ENCODE assay signal across 17 mouse cellular contexts in the genomic region with DNA sequence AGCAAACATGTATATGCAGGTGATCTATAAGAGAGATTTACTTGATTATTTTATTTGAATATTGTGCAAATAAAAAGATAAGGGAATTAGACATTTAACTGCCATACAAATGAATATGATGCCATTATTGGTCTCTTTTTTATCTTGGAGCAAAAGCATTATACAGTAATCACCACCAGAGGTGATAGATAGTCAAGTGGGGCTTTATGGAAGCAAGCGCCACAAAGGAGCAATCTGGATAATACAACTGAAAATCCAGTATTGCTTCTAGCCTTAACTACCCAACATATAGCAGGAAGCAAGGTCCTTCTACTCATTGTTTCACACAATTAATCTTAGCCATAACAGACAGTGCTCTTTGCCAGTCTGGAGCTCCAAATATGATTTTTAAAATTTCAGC.
A peak's percentile ranks its signal among the peaks of the same experiment; 100 is the strongest.
DNase-seq lines count a peak whose midpoint lies in the region; ATAC-seq lines count a peak whose summit lies in the region.
"Had no signal": no experiment of that assay in that cellular context is flagged by ENCODE, and none has a peak within 500 bp of the region (broad histone marks: within the 10 kb centered on the region; RNA-seq: fewer than 3 reads in every experiment).

No protein-coding gene starts in this region.

- H3K4me2 ChIP-seq in midbrain, embryonic 13.5 days (replicated peaks) = no peak overlapping the region
- H3K4me2 ChIP-seq in neural tube, embryonic 14.5 days (ENCODE audit: low read depth, low read length) = no peak overlapping the region
- H3K4me2 ChIP-seq in neural tube, embryonic 15.5 days = no peak overlapping the region
- no peak overlapping the region for H3K4me2 ChIP-seq in hindbrain, embryonic 14.5 days (replicated peaks)
- H3K4me2 ChIP-seq: forebrain, embryonic 13.5 days had no signal

- DNase-seq in midbrain, embryonic 10.5 days (ENCODE audit: low spot score) = no peak
- no peak for DNase-seq in hindbrain, embryonic 14.5 days (ENCODE audit: low spot score)
- DNase-seq in right cerebral cortex, postnatal 14 days = no peak
- no peak for DNase-seq in right cerebral cortex, postnatal 36 days (ENCODE audit: low spot score in 2 of 2)
- DNase-seq: adrenal gland, adult 2 months; adrenal gland, postnatal 25 days; cerebellum, adult 18-20 months; cerebellum, postnatal 10 days; forebrain, postnatal 0 days; gastrocnemius, postnatal 14 days; heart, postnatal 36 days had no signal

- no peaks in the 10 kb centered on the region for H3K36me3 ChIP-seq in midbrain, embryonic 10.5 days
- H3K36me3 ChIP-seq in midbrain, embryonic 13.5 days = no peaks in the 10 kb centered on the region
- no peaks in the 10 kb centered on the region for H3K36me3 ChIP-seq in neural tube, embryonic 14.5 days (ENCODE audit: control insufficient read depth, insufficient read depth, low read length)
- no peaks in the 10 kb centered on the region for H3K36me3 ChIP-seq in neural tube, embryonic 15.5 days
- no peaks in the 10 kb centered on the region for H3K36me3 ChIP-seq in hindbrain, embryonic 14.5 days (replicated peaks; ENCODE audit: control insufficient read depth, insufficient read depth)
- H3K36me3 ChIP-seq: embryonic facial prominence, embryonic 10.5 days; heart, embryonic 13.5 days had no signal

- no peaks in the 10 kb centered on the region for H3K4me1 ChIP-seq in midbrain, embryonic 10.5 days
- H3K4me1 ChIP-seq in midbrain, embryonic 13.5 days (replicated peaks) = 0 out of 2 replicates have a peak, but pooled peaks cover 5% of the 10 kb centered on the region
- 0 out of 2 replicates have a peak, but pooled peaks cover 3% of the 10 kb centered on the region for H3K4me1 ChIP-seq in neural tube, embryonic 14.5 days (ENCODE audit: control insufficient read depth, insufficient read depth, low read length)
- peaks cover 7% of the 10 kb centered on the region; the same call in 1 of the 2 replicates for H3K4me1 ChIP-seq in neural tube, embryonic 15.5 days
- H3K4me1 ChIP-seq in hindbrain, embryonic 14.5 days (replicated peaks; ENCODE audit: control insufficient read depth, insufficient read depth, low read length) = peaks cover 13% of the 10 kb centered on the region; the same call in 1 of the 2 replicates

- no peak overlapping the region for H3K9ac ChIP-seq in midbrain, embryonic 13.5 days (replicated peaks)
- no peak overlapping the region for H3K9ac ChIP-seq in neural tube, embryonic 14.5 days (replicated peaks; ENCODE audit: low read depth, low read length)
- no peak overlapping the region for H3K9ac ChIP-seq in neural tube, embryonic 15.5 days (replicated peaks)
- H3K9ac ChIP-seq in hindbrain, embryonic 14.5 days = no peak overlapping the region
- H3K9ac ChIP-seq: forebrain, embryonic 13.5 days; forebrain, postnatal 0 days had no signal

- 94% methylated on average over 1 of the region's 1 CpGs for WGBS in midbrain, embryonic 10.5 days
- 80% methylated on average over 1 of the region's 1 CpGs for WGBS in midbrain, embryonic 13.5 days
- WGBS in neural tube, embryonic 14.5 days = 58% methylated on average over 1 of the region's 1 CpGs
- WGBS in neural tube, embryonic 15.5 days = 56% methylated on average over 1 of the region's 1 CpGs
- WGBS in hindbrain, embryonic 14.5 days = 69% methylated on average over 1 of the region's 1 CpGs

- no peaks in the 10 kb centered on the region for H3K27me3 ChIP-seq in midbrain, embryonic 10.5 days (ENCODE audit: low read depth, poor library complexity, severe bottlenecking)
- H3K27me3 ChIP-seq in midbrain, embryonic 13.5 days = no peaks in the 10 kb centered on the region
- no peaks in the 10 kb centered on the region for H3K27me3 ChIP-seq in neural tube, embryonic 14.5 days (ENCODE audit: control insufficient read depth, insufficient read depth, low read length)
- H3K27me3 ChIP-seq in neural tube, embryonic 15.5 days (replicated peaks) = no peaks in the 10 kb centered on the region
- no peaks in the 10 kb centered on the region for H3K27me3 ChIP-seq in hindbrain, embryonic 14.5 days (ENCODE audit: control insufficient read depth, insufficient read depth, low read length)
- H3K27me3 ChIP-seq: forebrain, embryonic 13.5 days; heart, embryonic 13.5 days had no signal

- H3K27ac ChIP-seq in midbrain, embryonic 10.5 days (replicated peaks) = 0 out of 2 replicates have a peak overlapping the region, but pooled peaks have one; percentile 3
- no peak overlapping the region for H3K27ac ChIP-seq in midbrain, embryonic 13.5 days
- H3K27ac ChIP-seq in neural tube, embryonic 14.5 days (ENCODE audit: low read depth, low read length) = no peak overlapping the region; the same call in 1 of the 2 replicates
- no peak overlapping the region for H3K27ac ChIP-seq in neural tube, embryonic 15.5 days (replicated peaks)
- H3K27ac ChIP-seq in hindbrain, embryonic 14.5 days = peak overlapping the region; percentile 53
- H3K27ac ChIP-seq: embryonic facial prominence, embryonic 10.5 days; forebrain, embryonic 13.5 days had no signal

- H3K9me3 ChIP-seq in midbrain, embryonic 10.5 days (replicated peaks) = no peaks in the 10 kb centered on the region
- no peaks in the 10 kb centered on the region for H3K9me3 ChIP-seq in midbrain, embryonic 13.5 days
- H3K9me3 ChIP-seq in neural tube, embryonic 14.5 days (ENCODE audit: control insufficient read depth, low read length) = no peaks in the 10 kb centered on the region
- no peaks in the 10 kb centered on the region for H3K9me3 ChIP-seq in neural tube, embryonic 15.5 days (replicated peaks)
- no peaks in the 10 kb centered on the region for H3K9me3 ChIP-seq in hindbrain, embryonic 14.5 days (ENCODE audit: control insufficient read depth, low read length)
- H3K9me3 ChIP-seq: embryonic facial prominence, embryonic 10.5 days; forebrain, embryonic 13.5 days; heart, embryonic 13.5 days had no signal

- ATAC-seq in midbrain, embryonic 13.5 days = no peak
- peak; percentile 46; the same call in 1 of the 2 replicates for ATAC-seq in neural tube, embryonic 14.5 days (ENCODE audit: low read depth)
- ATAC-seq in neural tube, embryonic 15.5 days (ENCODE audit: low FRiP score) = no peak
- no peak for ATAC-seq in hindbrain, embryonic 14.5 days (ENCODE audit: low FRiP score)
- ATAC-seq: forebrain, embryonic 13.5 days; forebrain, postnatal 0 days had no signal

- no peak overlapping the region for H3K4me3 ChIP-seq in midbrain, embryonic 10.5 days
- no peak overlapping the region for H3K4me3 ChIP-seq in midbrain, embryonic 13.5 days (replicated peaks)
- H3K4me3 ChIP-seq in neural tube, embryonic 14.5 days (ENCODE audit: low read depth, low read length) = no peak overlapping the region
- no peak overlapping the region for H3K4me3 ChIP-seq in neural tube, embryonic 15.5 days (replicated peaks)
- H3K4me3 ChIP-seq in hindbrain, embryonic 14.5 days (replicated peaks; ENCODE audit: low read length) = no peak overlapping the region
- H3K4me3 ChIP-seq: embryonic facial prominence, embryonic 10.5 days; forebrain, embryonic 13.5 days; heart, embryonic 13.5 days had no signal

Comparison
In these comparisons a context has a peak if more than half of its experiments do, and no peak if none do; other contexts are left out.
1. H3K27ac ChIP-seq: peak in midbrain, embryonic 10.5 days (single experiment) and hindbrain, embryonic 14.5 days (single experiment); none in midbrain, embryonic 13.5 days (single experiment), neural tube, embryonic 14.5 days (single experiment) and neural tube, embryonic 15.5 days (single experiment).